Mouse (Mus musculus) liver, embryonic 16.5 days (tissue): ENCODE measurements around the gene Mcm5. TPM values are rescaled to one million over a fixed set of nuclear protein-coding genes. Genes with fewer than 3 reads are reported as not detected.

Experiments
- ATAC-seq: fragments of 200-750 bp; cut with Nextera tagmentation; 2 replicates; pipeline ENCODE4 v1.8.0; 2017; ENCODE audit warnings: low read depth, mild to moderate bottlenecking, moderate number of reproducible peaks, moderate library complexity
- H3K27ac ChIP-seq: fragments of 300-500 bp; sonication (generic); 2 replicates; pipeline ENCODE4 v1.5.1; 2014; ENCODE audit warnings: mild to moderate bottlenecking, low read length
- H3K27me3 ChIP-seq: fragments of 300-500 bp; sonication (generic); 2 replicates; pipeline ENCODE4 v1.6.1; 2014; ENCODE audit warnings: low read depth, low read length, mixed read lengths; ENCODE audit not compliant: control insufficient read depth, insufficient read depth
- H3K36me3 ChIP-seq: fragments of 300-500 bp; sonication (generic); 2 replicates; pipeline ENCODE4 v1.6.1; 2014; ENCODE audit warnings: mild to moderate bottlenecking; ENCODE audit not compliant: control insufficient read depth, insufficient read depth
- H3K4me1 ChIP-seq: fragments of 300-500 bp; sonication (generic); 2 replicates; pipeline ENCODE4 v1.6.1; 2014; ENCODE audit warnings: low read depth, low read length, mixed read lengths; ENCODE audit not compliant: control insufficient read depth
- H3K4me2 ChIP-seq: fragments of 300-500 bp; sonication (generic); 2 replicates; pipeline ENCODE4 v1.6.1; 2014; ENCODE audit warnings: low read depth, low read length, mixed read lengths
- H3K4me3 ChIP-seq: fragments of 300-500 bp; sonication (generic); 2 replicates; pipeline ENCODE4 v1.5.1; 2014; ENCODE audit warnings: low read depth, mild to moderate bottlenecking, low read length
- H3K9ac ChIP-seq: fragments of 300-500 bp; sonication (generic); 2 replicates; pipeline ENCODE4 v1.6.1; 2014; ENCODE audit warnings: low read depth, low read length
- H3K9me3 ChIP-seq: fragments of 300-500 bp; sonication (generic); replicated peaks from 2 replicates; pipeline ENCODE4 v1.6.1; 2016; ENCODE audit warnings: low read length; ENCODE audit not compliant: control insufficient read depth
- WGBS: fragments of 180-500 bp; shearing (Covaris S2); extraction: QIAGEN DNeasy Blood & Tissue Kit; methylation state at CpG from one replicate; pipeline ENCODE4 v1.1.7; 2014; ENCODE audit not compliant: insufficient replicate concordance; 5-methylcytosine and 5-hydroxymethylcytosine counted together
- polyA plus RNA-seq: library from polyadenylated mRNA; unstranded; fragments of >200 nt; fragmentation: Nextera tagmentation; extraction: Ambion mirVana; gene quantifications from 2 replicates; pipeline ENCODE4 v1.2.1, GENCODE M21; 2015

The Mcm5 gene
- polyA plus RNA-seq, 1 experiment from 2014 or later: 130 TPM

- H3K27ac ChIP-seq: no peak overlapping the region
- no peaks in the 10 kb centered on the region for H3K4me1 ChIP-seq
- H3K4me3 ChIP-seq: no peak overlapping the region
- no peak overlapping the region for H3K4me2 ChIP-seq
- 82% methylated on average over 2 of the region's 2 CpGs for WGBS
- no peak overlapping the region for H3K9ac ChIP-seq
- no peaks in the 10 kb centered on the region for H3K9me3 ChIP-seq
- H3K36me3 ChIP-seq: peaks cover 91% of the 10 kb centered on the region
- 0 out of 2 replicates have a peak, but pooled peaks have one; percentile 14 for ATAC-seq
- no peaks in the 10 kb centered on the region for H3K27me3 ChIP-seq
Measured at GRCm38 (mm10) chr8:75119287-75119686, 9.9 kb downstream of the Mcm5 start.

- Histone ChIP-seq H3K4me1 (no peaks in the 10 kb centered on the region), H3K27me3 (no peaks in the 10 kb centered on the region), H3K4me2 (no peak overlapping the region), H3K27ac (no peak overlapping the region), H3K9me3 (no peaks in the 10 kb centered on the region), H3K9ac (no peak overlapping the region), H3K36me3 (peaks cover 92% of the 10 kb centered on the region), H3K4me3 (no peak overlapping the region)
- peak; percentile 15; the same call in 1 of the 2 replicates for ATAC-seq
- whole genome bisulfite sequencing: 70% methylated on average over 2 of the region's 2 CpGs
Measured at GRCm38 (mm10) chr8:75119747-75120146, 10.4 kb downstream of the Mcm5 start.

GRCm38 (mm10) chr8:75127406-75127805 is 18.0 kb downstream of the Mcm5 start:
- no peaks in the 10 kb centered on the region for H3K9me3 ChIP-seq
- no peaks in the 10 kb centered on the region for H3K27me3 ChIP-seq
- no peak overlapping the region for H3K9ac ChIP-seq
- no peak for ATAC-seq
- 91% methylated on average over 1 of the region's 1 CpGs for WGBS
- H3K27ac ChIP-seq: no peak overlapping the region
- H3K36me3 ChIP-seq: peaks cover 78% of the 10 kb centered on the region
- H3K4me2 ChIP-seq: no peak overlapping the region
- no peaks in the 10 kb centered on the region for H3K4me1 ChIP-seq
- H3K4me3 ChIP-seq: no peak overlapping the region

- Histone ChIP-seq H3K27ac (no peak overlapping the region), H3K4me1 (peaks cover 16% of the 10 kb centered on the region), H3K36me3 (peaks cover 30% of the 10 kb centered on the region), H3K9me3 (no peaks in the 10 kb centered on the region), H3K4me2 (no peak overlapping the region), H3K9ac (no peak overlapping the region), H3K27me3 (no peaks in the 10 kb centered on the region), H3K4me3 (no peak overlapping the region)
- no peak for ATAC-seq
- 5% methylated on average over 3 of the region's 3 CpGs for WGBS
Measured at GRCm38 (mm10) chr8:75132485-75132884, 23.1 kb downstream of the Mcm5 start.

GRCm38 (mm10) chr8:75133399-75133798 is 24.0 kb downstream of the Mcm5 start:
- Histone ChIP-seq H3K36me3 (peaks cover 21% of the 10 kb centered on the region), H3K4me1 (peaks cover 16% of the 10 kb centered on the region), H3K27ac (no peak overlapping the region), H3K4me2 (no peak overlapping the region), H3K9me3 (no peaks in the 10 kb centered on the region), H3K4me3 (no peak overlapping the region), H3K9ac (no peak overlapping the region), H3K27me3 (no peaks in the 10 kb centered on the region)
- no peak for ATAC-seq
- WGBS: 81% methylated on average over 2 of the region's 2 CpGs

GRCm38 (mm10) chr8:75134603-75135391 is 25.4 kb downstream of the Mcm5 start:
- WGBS: 19% methylated on average over 2 of the region's 2 CpGs
- no peaks in the 10 kb centered on the region for H3K9me3 ChIP-seq
- H3K27ac ChIP-seq: no peak overlapping the region
- no peak overlapping the region for H3K9ac ChIP-seq
- no peaks in the 10 kb centered on the region for H3K27me3 ChIP-seq
- peaks cover 16% of the 10 kb centered on the region for H3K4me1 ChIP-seq
- ATAC-seq: peak; percentile 31; the same call in 1 of the 2 replicates
- H3K36me3 ChIP-seq: peaks cover 9% of the 10 kb centered on the region
- H3K4me3 ChIP-seq: no peak overlapping the region
- H3K4me2 ChIP-seq: no peak overlapping the region

GRCm38 (mm10) chr8:75135756-75136155 is 26.4 kb downstream of the Mcm5 start:
- Histone ChIP-seq H3K27ac (no peak overlapping the region), H3K27me3 (no peaks in the 10 kb centered on the region), H3K4me2 (no peak overlapping the region), H3K9ac (no peak overlapping the region), H3K4me3 (no peak overlapping the region), H3K9me3 (no peaks in the 10 kb centered on the region), H3K4me1 (peaks cover 16% of the 10 kb centered on the region), H3K36me3 (peaks cover 3% of the 10 kb centered on the region; the same call in 1 of the 2 replicates)
- no peak for ATAC-seq
- 15% methylated on average over 1 of the region's 1 CpGs for WGBS

- Histone ChIP-seq H3K36me3 (peaks cover 2% of the 10 kb centered on the region; the same call in 1 of the 2 replicates), H3K4me2 (no peak overlapping the region), H3K9ac (no peak overlapping the region), H3K4me3 (no peak overlapping the region), H3K9me3 (no peaks in the 10 kb centered on the region), H3K4me1 (peaks cover 16% of the 10 kb centered on the region), H3K27ac (no peak overlapping the region), H3K27me3 (no peaks in the 10 kb centered on the region)
- WGBS: 30% methylated on average over 2 of the region's 2 CpGs
- peak; percentile 43; the same call in 1 of the 2 replicates for ATAC-seq
Measured at GRCm38 (mm10) chr8:75136256-75136655, 26.9 kb downstream of the Mcm5 start.

- H3K4me3 ChIP-seq: no peak overlapping the region
- ATAC-seq: no peak
- H3K4me2 ChIP-seq: no peak overlapping the region
- no peaks in the 10 kb centered on the region for H3K36me3 ChIP-seq
- H3K9ac ChIP-seq: no peak overlapping the region
- no peaks in the 10 kb centered on the region for H3K9me3 ChIP-seq
- peaks cover 16% of the 10 kb centered on the region for H3K4me1 ChIP-seq
- H3K27me3 ChIP-seq: no peaks in the 10 kb centered on the region
- no peak overlapping the region for H3K27ac ChIP-seq
- 68% methylated on average over 3 of the region's 3 CpGs for WGBS
Measured at GRCm38 (mm10) chr8:75137536-75137935, 28.2 kb downstream of the Mcm5 start.
